Mouse (Mus musculus) monocyte, adult 59 days (primary cell): Measurements from ENCODE around the gene Mtnr1b. TPM values are rescaled to one million over a fixed set of nuclear protein-coding genes. Genes with fewer than 3 reads are reported as not detected.

Experiments used
- total RNA-seq, 2 experiments: library from RNA; stranded (reverse); gene quantifications; one replicate each; pipeline ENCODE4 v1.2.4; 2023

The Mtnr1b gene
- not detected for total RNA-seq

DNA sequence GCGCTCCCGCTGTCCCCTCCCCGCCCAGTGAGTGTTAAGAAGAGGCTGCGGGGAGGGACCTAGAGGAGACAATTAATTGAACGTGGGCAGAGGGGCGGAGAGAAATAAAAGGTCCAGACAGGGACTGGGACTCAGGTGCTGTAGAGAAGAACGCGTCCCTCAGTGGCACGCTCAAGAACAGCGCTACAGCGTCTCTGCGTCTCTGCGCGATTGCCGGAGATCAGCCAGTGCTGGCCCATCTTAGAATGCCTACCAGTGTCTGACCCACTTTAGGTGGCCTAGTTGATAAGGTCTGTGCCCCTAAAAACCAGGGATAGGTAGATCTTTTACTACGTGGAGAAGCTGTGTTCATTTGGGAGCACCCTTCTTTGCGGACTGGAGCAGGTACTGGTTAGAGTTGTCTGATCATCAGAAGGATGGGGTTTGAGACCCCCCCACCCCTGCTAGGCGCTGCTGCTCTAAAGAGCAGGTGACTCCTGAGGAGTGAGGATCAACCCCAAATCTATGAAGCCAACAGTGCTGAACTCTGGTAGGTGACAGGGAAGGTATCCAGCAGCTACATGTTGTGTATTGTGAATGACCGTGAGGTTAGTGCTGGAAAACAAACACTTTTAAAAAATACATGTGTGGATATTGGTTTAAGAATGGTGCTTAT, at the start of gene Mtnr1b:
Mtnr1b (minus strand) TSS at position 51 of the 655 bp plus-strand sequence.

Other genes with a start within 250 kb of the Mtnr1b start
- gene Deup1, start 246.6 kb downstream of the Mtnr1b start, total RNA-seq, result not detected
- 10 to 100 TPM; 36.2 to 36.4 TPM for gene Slc36a4, start 164.8 kb downstream of the Mtnr1b start, total RNA-seq